Mouse (Mus musculus) forebrain, embryonic 14.5 days (tissue): ENCODE measurements at regions not wholly inside any gene's neighbourhood (a gene's known extent, or its start where the extent isn't known, plus 50 kb on each side); places are given as distances from the start of the nearest gene placed in this dataset.

Experiments
- ATAC-seq: fragments of 200-750 bp; cut with Nextera tagmentation; 2 replicates; pipeline ENCODE4 v1.8.0; 2017; ENCODE audit warnings: mild to moderate bottlenecking, moderate library complexity
- DNase-seq: peaks from one replicate; pipeline ENCODE4 v3.0.0-alpha.2; 2015; ENCODE audit warnings: low spot score
- H3K27ac ChIP-seq: fragments of 300-500 bp; sonication (generic); 2 replicates; pipeline ENCODE4 v1.5.1; 2014; ENCODE audit warnings: low read depth, mild to moderate bottlenecking, control low read depth, low read length, moderate library complexity
- H3K27me3 ChIP-seq: fragments of 300-500 bp; sonication (generic); replicated peaks from 2 replicates; pipeline ENCODE4 v1.6.1; 2014; ENCODE audit warnings: low read length, control low read depth, mixed read lengths; ENCODE audit not compliant: control insufficient read depth, insufficient read depth
- H3K36me3 ChIP-seq: fragments of 300-500 bp; sonication (generic); 2 replicates; pipeline ENCODE4 v1.6.1; 2014; ENCODE audit warnings: low read length, control low read depth; ENCODE audit not compliant: control insufficient read depth, insufficient read depth
- H3K4me1 ChIP-seq: fragments of 300-500 bp; sonication (generic); 2 replicates; pipeline ENCODE4 v1.6.1; 2014; ENCODE audit warnings: antibody characterized with exemption, low read length, control low read depth; ENCODE audit not compliant: control insufficient read depth, insufficient read depth
- H3K4me2 ChIP-seq: fragments of 300-500 bp; sonication (generic); 2 replicates; pipeline ENCODE4 v1.6.1; 2014; ENCODE audit warnings: mild to moderate bottlenecking, control low read depth, low read length
- H3K4me3 ChIP-seq: fragments of 300-500 bp; sonication (generic); 2 replicates; pipeline ENCODE4 v1.5.1; 2014; ENCODE audit warnings: low read depth, low read length, control low read depth
- H3K9ac ChIP-seq: fragments of 300-500 bp; sonication (generic); 2 replicates; pipeline ENCODE4 v1.6.1; 2014; ENCODE audit warnings: mild to moderate bottlenecking, low read length, control low read depth, moderate library complexity
- H3K9me3 ChIP-seq: fragments of 300-500 bp; sonication (generic); replicated peaks from 2 replicates; pipeline ENCODE4 v1.6.1; 2016; ENCODE audit warnings: low read length, control low read depth, mixed read lengths; ENCODE audit not compliant: control insufficient read depth
- WGBS: fragments of 180-500 bp; shearing (Covaris S2); extraction: QIAGEN DNeasy Blood & Tissue Kit; methylation state at CpG from one replicate; pipeline ENCODE4 v1.1.7; 2014; 5-methylcytosine and 5-hydroxymethylcytosine counted together

- DNase-seq (no peak), ATAC-seq (no peak)
- no peak overlapping the region for H3K4me2 ChIP-seq
- no peaks in the 10 kb centered on the region for H3K4me1 ChIP-seq
- no peaks in the 10 kb centered on the region for H3K9me3 ChIP-seq
- H3K4me3 ChIP-seq, result no peak overlapping the region
- H3K27me3 ChIP-seq, result no peaks in the 10 kb centered on the region
- no peaks in the 10 kb centered on the region for H3K36me3 ChIP-seq
- H3K9ac ChIP-seq, result no peak overlapping the region
- H3K27ac ChIP-seq, result no peak overlapping the region
- 81% methylated on average over 5 of the region's 5 CpGs for WGBS
Measured at GRCm38 (mm10) chr10:36379351-36380302, 127.0 kb upstream of the Hs3st5 start.

- H3K4me1 ChIP-seq, result no peaks in the 10 kb centered on the region
- H3K4me3 ChIP-seq, result no peak overlapping the region
- peak; percentile 68; the same call in 1 of the 2 replicates for ATAC-seq
- H3K9me3 ChIP-seq, result no peaks in the 10 kb centered on the region
- H3K27me3 ChIP-seq, result no peaks in the 10 kb centered on the region
- H3K9ac ChIP-seq, result no peak overlapping the region
- H3K36me3 ChIP-seq, result no peaks in the 10 kb centered on the region
- no peak overlapping the region for H3K27ac ChIP-seq
- WGBS, result 68% methylated on average over 4 of the region's 4 CpGs
- DNase-seq, result peak; percentile 42
- H3K4me2 ChIP-seq, result no peak overlapping the region
Measured at GRCm38 (mm10) chr10:36383331-36383730, 123.3 kb upstream of the Hs3st5 start.

DNA sequence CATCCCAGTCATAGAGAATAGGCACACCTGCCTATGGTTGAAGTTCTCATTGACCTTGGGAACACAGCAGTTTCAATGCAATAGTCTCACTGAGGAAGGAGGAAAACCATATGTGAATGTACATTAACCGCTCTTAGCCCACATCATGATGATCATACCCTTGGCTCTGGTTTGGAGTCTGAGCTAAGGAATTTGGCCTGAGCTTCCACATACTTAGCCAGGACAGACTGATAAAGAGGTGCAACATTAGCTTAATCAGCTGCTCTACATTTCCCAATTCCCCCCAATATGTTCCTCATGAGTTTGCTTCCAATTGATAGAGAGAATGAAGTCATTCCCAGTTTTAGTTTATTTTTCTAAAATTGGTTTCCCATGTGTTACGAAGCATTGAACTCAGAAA, 116.6 kb upstream of the Hs3st5 start:
- ATAC-seq (no peak), DNase-seq (peak; percentile 6)
- Histone ChIP-seq H3K4me1 (no peaks in the 10 kb centered on the region), H3K36me3 (no peaks in the 10 kb centered on the region), H3K4me2 (no peak overlapping the region), H3K4me3 (no peak overlapping the region), H3K9me3 (no peaks in the 10 kb centered on the region), H3K9ac (no peak overlapping the region), H3K27ac (no peak overlapping the region), H3K27me3 (no peaks in the 10 kb centered on the region)
- 88% methylated on average over 2 of the region's 2 CpGs for WGBS

DNA sequence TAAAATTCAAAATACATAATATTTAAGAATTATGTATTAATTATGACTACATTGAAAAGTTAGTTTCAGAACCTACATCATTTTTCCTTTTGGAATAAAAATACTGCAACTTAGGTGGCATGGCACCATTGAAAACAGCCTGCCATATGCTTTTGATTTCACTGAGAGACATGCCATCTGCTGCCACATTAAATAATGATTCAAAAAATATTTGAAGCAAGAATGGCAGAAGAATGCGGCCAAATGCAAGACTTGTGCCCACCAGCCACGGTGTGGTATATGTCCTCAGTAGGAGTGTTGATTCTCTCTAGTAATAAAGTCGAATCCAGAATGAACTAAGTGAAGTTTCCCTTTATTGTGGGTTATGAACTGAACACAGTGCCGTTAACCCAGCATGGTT, 113.0 kb upstream of the Hs3st5 start:
- ATAC-seq (peak; percentile 48; the same call in 1 of the 2 replicates), DNase-seq (peak; percentile 53)
- Histone ChIP-seq H3K9ac (no peak overlapping the region), H3K27me3 (no peaks in the 10 kb centered on the region), H3K4me3 (no peak overlapping the region), H3K4me2 (no peak overlapping the region), H3K36me3 (no peaks in the 10 kb centered on the region), H3K9me3 (no peaks in the 10 kb centered on the region), H3K4me1 (no peaks in the 10 kb centered on the region), H3K27ac (no peak overlapping the region)
- 73% methylated on average over 4 of the region's 4 CpGs for WGBS

- Histone ChIP-seq H3K4me2 (no peak overlapping the region), H3K27ac (no peak overlapping the region), H3K36me3 (no peaks in the 10 kb centered on the region), H3K9ac (no peak overlapping the region), H3K4me3 (no peak overlapping the region), H3K27me3 (no peaks in the 10 kb centered on the region), H3K4me1 (no peaks in the 10 kb centered on the region), H3K9me3 (no peaks in the 10 kb centered on the region)
- ATAC-seq (no peak), DNase-seq (no peak)
- WGBS, result 92% methylated on average over 1 of the region's 1 CpGs
Measured at GRCm38 (mm10) chr10:36396576-36396975, 110.0 kb upstream of the Hs3st5 start.

- WGBS, result 34% methylated on average over 2 of the region's 2 CpGs
- no peak overlapping the region for H3K9ac ChIP-seq
- no peaks in the 10 kb centered on the region for H3K4me1 ChIP-seq
- H3K27me3 ChIP-seq, result no peaks in the 10 kb centered on the region
- no peak overlapping the region for H3K4me3 ChIP-seq
- ATAC-seq (no peak), DNase-seq (peak; percentile 75)
- no peaks in the 10 kb centered on the region for H3K9me3 ChIP-seq
- no peaks in the 10 kb centered on the region for H3K36me3 ChIP-seq
- H3K4me2 ChIP-seq, result no peak overlapping the region
- no peak overlapping the region for H3K27ac ChIP-seq
Measured at GRCm38 (mm10) chr10:36408001-36408400, 98.6 kb upstream of the Hs3st5 start.

DNA sequence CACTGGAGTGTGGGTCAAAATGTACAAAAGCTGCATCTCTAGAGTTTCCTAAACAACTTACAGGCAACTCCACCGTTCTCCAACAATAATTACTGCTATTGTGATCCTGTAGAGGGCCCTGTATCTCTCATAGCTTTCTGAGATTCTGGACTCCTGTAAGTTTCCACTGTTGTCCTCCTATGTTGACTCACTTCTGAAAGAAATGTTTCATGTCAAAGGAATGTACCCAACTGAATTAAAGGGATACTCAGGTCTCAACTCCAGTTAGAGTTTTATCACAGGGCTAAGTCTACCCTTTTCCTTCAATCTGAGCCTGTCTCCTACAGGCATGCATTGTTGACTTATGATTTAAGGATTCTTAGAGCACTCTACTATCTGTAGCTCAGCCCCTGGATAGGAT, 75.3 kb upstream of the Hs3st5 start:
- Histone ChIP-seq H3K27me3 (no peaks in the 10 kb centered on the region), H3K27ac (no peak overlapping the region), H3K36me3 (no peaks in the 10 kb centered on the region), H3K9me3 (no peaks in the 10 kb centered on the region), H3K4me2 (no peak overlapping the region), H3K4me1 (no peaks in the 10 kb centered on the region), H3K9ac (no peak overlapping the region), H3K4me3 (no peak overlapping the region)
- DNase-seq (no peak), ATAC-seq (no peak)
- WGBS, result 77% methylated on average over 1 of the region's 1 CpGs

DNA sequence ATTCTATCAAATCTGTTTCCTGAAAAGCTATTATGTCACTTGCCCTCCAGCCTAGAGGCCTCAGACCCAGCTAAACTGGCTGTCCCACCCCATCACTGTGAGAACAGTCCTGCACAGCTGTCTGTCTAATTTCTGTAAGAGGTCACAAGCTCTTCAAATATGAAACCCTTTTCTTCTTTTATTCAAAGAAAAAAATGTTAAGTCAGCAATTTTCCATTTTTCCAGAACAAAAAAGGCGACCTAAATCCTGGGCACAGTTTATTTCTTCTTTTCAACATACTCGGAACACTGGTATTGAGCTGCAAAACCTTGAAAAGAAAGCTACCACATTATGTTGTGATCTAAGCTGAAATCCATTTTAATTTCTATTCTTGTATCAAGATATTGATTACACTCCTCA, 69.2 kb upstream of the Hs3st5 start:
- no peak overlapping the region for H3K4me3 ChIP-seq
- no peak overlapping the region for H3K4me2 ChIP-seq
- 75% methylated on average over 2 of the region's 2 CpGs for WGBS
- no peak for DNase-seq
- no peaks in the 10 kb centered on the region for H3K9me3 ChIP-seq
- H3K36me3 ChIP-seq, result no peaks in the 10 kb centered on the region
- no peaks in the 10 kb centered on the region for H3K4me1 ChIP-seq
- no peak overlapping the region for H3K9ac ChIP-seq
- ATAC-seq, result no peak
- no peaks in the 10 kb centered on the region for H3K27me3 ChIP-seq
- no peak overlapping the region for H3K27ac ChIP-seq
